Mouse (Mus musculus): ENCODE measurements at regions not wholly inside any gene's neighbourhood (a gene's known extent, or its start where the extent isn't known, plus 50 kb on each side); places are given as distances from the start of the nearest gene placed in this dataset.

DNA sequence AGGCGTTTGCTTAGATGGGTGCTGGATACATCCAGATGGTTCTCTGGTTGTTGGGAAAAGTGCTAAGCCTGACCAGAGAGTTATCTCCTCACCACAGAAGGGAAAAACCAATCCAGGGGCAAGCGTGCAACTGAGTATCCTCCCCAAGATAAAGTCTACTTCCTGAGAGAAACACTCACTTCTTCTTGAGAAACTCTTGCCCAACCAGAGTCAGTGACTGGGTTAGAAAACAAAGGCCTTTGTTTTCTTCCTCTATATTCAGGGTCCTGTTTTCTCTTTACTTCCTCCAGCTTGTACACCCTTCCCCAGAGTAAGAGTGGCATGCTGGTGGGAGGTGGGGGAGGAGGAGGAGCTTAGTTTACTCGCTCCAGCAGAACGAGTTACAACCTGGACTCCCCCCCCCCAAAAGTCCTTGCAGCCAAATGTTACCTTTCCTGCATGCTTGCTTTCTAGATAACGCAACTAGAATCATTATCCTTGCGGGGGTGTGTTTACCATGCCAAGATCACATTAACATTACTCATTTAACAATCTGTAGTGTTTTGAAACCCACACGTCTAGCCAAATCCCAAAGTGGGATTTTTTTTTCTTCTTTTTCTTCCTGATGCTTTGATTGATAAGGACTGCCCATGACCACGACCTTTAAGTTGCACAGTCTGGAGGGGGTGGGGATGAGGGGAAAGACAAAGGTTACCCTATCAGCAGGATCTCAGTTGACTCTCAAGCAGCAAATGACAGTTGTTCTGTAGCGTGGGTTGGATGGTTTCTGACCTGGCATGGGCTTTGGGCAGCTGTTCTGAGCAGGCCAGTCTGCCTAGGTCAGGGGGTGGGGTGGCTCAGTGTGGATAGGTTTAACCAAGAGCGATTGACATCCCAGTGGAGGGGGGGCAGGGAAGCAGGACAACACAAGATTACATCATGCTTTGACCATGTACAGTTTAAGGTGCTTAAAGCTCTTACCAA is 147.4 kb upstream of the Ado start:
- no peak overlapping the region for H3K4me2 ChIP-seq (ENCODE audit: low read depth, low read length)
- no peak overlapping the region for H3K27ac ChIP-seq (ENCODE audit: low read depth, low read length)
- whole genome bisulfite sequencing = 71% methylated on average over 10 of the region's 10 CpGs
- H3K4me3 ChIP-seq (ENCODE audit: low read depth, low read length) = no peak overlapping the region
- no peak overlapping the region for H3K9ac ChIP-seq (replicated peaks; ENCODE audit: low read depth, low read length)
- H3K27me3 ChIP-seq (ENCODE audit: control insufficient read depth, insufficient read depth, low read length) = no peaks in the 10 kb centered on the region
- no peaks in the 10 kb centered on the region for H3K36me3 ChIP-seq (ENCODE audit: control insufficient read depth, insufficient read depth, low read length)
- H3K9me3 ChIP-seq (ENCODE audit: control insufficient read depth, low read length) = no peaks in the 10 kb centered on the region
- no peaks in the 10 kb centered on the region for H3K4me1 ChIP-seq (ENCODE audit: control insufficient read depth, insufficient read depth, low read length)
- no peak for ATAC-seq (ENCODE audit: low read depth)

- Histone ChIP-seq H3K4me3 (ENCODE audit: low read depth, low read length) (no peak overlapping the region), H3K36me3 (ENCODE audit: control insufficient read depth, insufficient read depth, low read length) (no peaks in the 10 kb centered on the region), H3K27me3 (ENCODE audit: control insufficient read depth, insufficient read depth, low read length) (no peaks in the 10 kb centered on the region), H3K4me2 (ENCODE audit: low read depth, low read length) (no peak overlapping the region), H3K27ac (ENCODE audit: low read depth, low read length) (no peak overlapping the region), H3K9me3 (ENCODE audit: control insufficient read depth, low read length) (no peaks in the 10 kb centered on the region), H3K4me1 (ENCODE audit: control insufficient read depth, insufficient read depth, low read length) (no peaks in the 10 kb centered on the region), H3K9ac (replicated peaks; ENCODE audit: low read depth, low read length) (no peak overlapping the region)
- ATAC-seq (ENCODE audit: low read depth) = no peak
- WGBS = 92% methylated on average over 4 of the region's 4 CpGs
These were observed 146.0 kb upstream of the Ado start for GRCm38 (mm10) chr10:67694751-67695150.

- Histone ChIP-seq H3K27me3 (ENCODE audit: control insufficient read depth, insufficient read depth, low read length) (no peaks in the 10 kb centered on the region), H3K9ac (replicated peaks; ENCODE audit: low read depth, low read length) (no peak overlapping the region), H3K9me3 (ENCODE audit: control insufficient read depth, low read length) (no peaks in the 10 kb centered on the region), H3K4me2 (ENCODE audit: low read depth, low read length) (no peak overlapping the region), H3K36me3 (ENCODE audit: control insufficient read depth, insufficient read depth, low read length) (no peaks in the 10 kb centered on the region), H3K4me1 (ENCODE audit: control insufficient read depth, insufficient read depth, low read length) (no peaks in the 10 kb centered on the region), H3K4me3 (ENCODE audit: low read depth, low read length) (no peak overlapping the region), H3K27ac (ENCODE audit: low read depth, low read length) (no peak overlapping the region)
- WGBS = 72% methylated on average over 4 of the region's 4 CpGs
- ATAC-seq (ENCODE audit: low read depth) = no peak
These were observed 144.8 kb upstream of the Ado start for GRCm38 (mm10) chr10:67693586-67693985.

GRCm38 (mm10) chr10:67689944-67690670 is 141.4 kb upstream of the Ado start:
- Histone ChIP-seq H3K36me3 (ENCODE audit: control insufficient read depth, insufficient read depth, low read length) (no peaks in the 10 kb centered on the region), H3K4me2 (ENCODE audit: low read depth, low read length) (no peak overlapping the region), H3K27ac (ENCODE audit: low read depth, low read length) (no peak overlapping the region), H3K4me1 (ENCODE audit: control insufficient read depth, insufficient read depth, low read length) (no peaks in the 10 kb centered on the region), H3K9ac (replicated peaks; ENCODE audit: low read depth, low read length) (no peak overlapping the region), H3K9me3 (ENCODE audit: control insufficient read depth, low read length) (no peaks in the 10 kb centered on the region), H3K4me3 (ENCODE audit: low read depth, low read length) (no peak overlapping the region), H3K27me3 (ENCODE audit: control insufficient read depth, insufficient read depth, low read length) (no peaks in the 10 kb centered on the region)
- 91% methylated on average over 15 of the region's 15 CpGs for WGBS
- no peak for ATAC-seq (ENCODE audit: low read depth)

GRCm38 (mm10) chr10:67679382-67679781 is 130.6 kb upstream of the Ado start:
- no peak overlapping the region for H3K4me2 ChIP-seq (ENCODE audit: low read depth, low read length)
- no peak overlapping the region for H3K9ac ChIP-seq (replicated peaks; ENCODE audit: low read depth, low read length)
- H3K9me3 ChIP-seq (ENCODE audit: control insufficient read depth, low read length) = no peaks in the 10 kb centered on the region
- H3K27ac ChIP-seq (ENCODE audit: low read depth, low read length) = no peak overlapping the region
- no peaks in the 10 kb centered on the region for H3K27me3 ChIP-seq (ENCODE audit: control insufficient read depth, insufficient read depth, low read length)
- no peaks in the 10 kb centered on the region for H3K36me3 ChIP-seq (ENCODE audit: control insufficient read depth, insufficient read depth, low read length)
- no peak overlapping the region for H3K4me3 ChIP-seq (ENCODE audit: low read depth, low read length)
- H3K4me1 ChIP-seq (ENCODE audit: control insufficient read depth, insufficient read depth, low read length) = no peaks in the 10 kb centered on the region
- WGBS = over 99% methylated on average over 4 of the region's 4 CpGs
- ATAC-seq (ENCODE audit: low read depth) = no peak

DNA sequence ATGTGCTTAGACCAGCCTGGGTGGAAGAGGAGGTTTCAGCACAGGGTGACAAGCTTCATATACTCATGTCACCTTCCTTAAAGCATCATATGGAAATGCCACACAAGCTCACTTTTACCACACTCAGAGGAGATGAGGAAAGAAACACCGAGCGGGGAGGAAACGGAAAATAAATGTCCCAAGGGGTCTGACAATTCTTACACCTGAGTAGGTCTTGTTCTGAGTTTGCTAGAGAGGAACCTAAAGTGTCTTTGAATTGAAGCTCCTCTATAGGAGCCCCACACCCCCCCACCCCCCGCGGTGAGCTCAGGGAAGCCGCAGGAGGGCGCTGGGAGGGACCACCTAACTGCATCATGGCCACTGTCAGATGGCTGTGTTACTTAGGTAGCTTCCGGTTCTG is 124.7 kb upstream of the Ado start:
- 92% methylated on average over 8 of the region's 8 CpGs for WGBS

GRCm38 (mm10) chr10:67672281-67672680 is 123.5 kb upstream of the Ado start:
- Histone ChIP-seq H3K4me2 (ENCODE audit: low read depth, low read length) (no peak overlapping the region), H3K4me1 (ENCODE audit: control insufficient read depth, insufficient read depth, low read length) (no peaks in the 10 kb centered on the region), H3K9ac (replicated peaks; ENCODE audit: low read depth, low read length) (no peak overlapping the region), H3K9me3 (ENCODE audit: control insufficient read depth, low read length) (no peaks in the 10 kb centered on the region), H3K27ac (ENCODE audit: low read depth, low read length) (no peak overlapping the region), H3K27me3 (ENCODE audit: control insufficient read depth, insufficient read depth, low read length) (no peaks in the 10 kb centered on the region), H3K4me3 (ENCODE audit: low read depth, low read length) (no peak overlapping the region), H3K36me3 (ENCODE audit: control insufficient read depth, insufficient read depth, low read length) (no peaks in the 10 kb centered on the region)
- WGBS = 79% methylated on average over 8 of the region's 8 CpGs
- ATAC-seq (ENCODE audit: low read depth) = no peak

More for the DNA sequence above, 124.7 kb upstream of the Ado start:
- Histone ChIP-seq H3K4me1 (ENCODE audit: control insufficient read depth, insufficient read depth, low read length) (no peaks in the 10 kb centered on the region), H3K4me3 (ENCODE audit: low read depth, low read length) (no peak overlapping the region), H3K9ac (replicated peaks; ENCODE audit: low read depth, low read length) (no peak overlapping the region), H3K27me3 (ENCODE audit: control insufficient read depth, insufficient read depth, low read length) (no peaks in the 10 kb centered on the region), H3K27ac (ENCODE audit: low read depth, low read length) (no peak overlapping the region), H3K4me2 (ENCODE audit: low read depth, low read length) (no peak overlapping the region), H3K36me3 (ENCODE audit: control insufficient read depth, insufficient read depth, low read length) (no peaks in the 10 kb centered on the region), H3K9me3 (ENCODE audit: control insufficient read depth, low read length) (no peaks in the 10 kb centered on the region)
- no peak for ATAC-seq (ENCODE audit: low read depth)

- WGBS = 60% methylated on average over 2 of the region's 2 CpGs
- no peak overlapping the region for H3K9ac ChIP-seq (replicated peaks; ENCODE audit: low read depth, low read length)
- no peaks in the 10 kb centered on the region for H3K9me3 ChIP-seq (ENCODE audit: control insufficient read depth, low read length)
- H3K4me1 ChIP-seq (ENCODE audit: control insufficient read depth, insufficient read depth, low read length) = no peaks in the 10 kb centered on the region
- no peaks in the 10 kb centered on the region for H3K27me3 ChIP-seq (ENCODE audit: control insufficient read depth, insufficient read depth, low read length)
- H3K4me2 ChIP-seq (ENCODE audit: low read depth, low read length) = no peak overlapping the region
- no peak overlapping the region for H3K4me3 ChIP-seq (ENCODE audit: low read depth, low read length)
- no peak overlapping the region for H3K27ac ChIP-seq (ENCODE audit: low read depth, low read length)
- no peak for ATAC-seq (ENCODE audit: low read depth)
- H3K36me3 ChIP-seq (ENCODE audit: control insufficient read depth, insufficient read depth, low read length) = no peaks in the 10 kb centered on the region
These were observed 120.3 kb upstream of the Ado start for GRCm38 (mm10) chr10:67669066-67669465.

DNA sequence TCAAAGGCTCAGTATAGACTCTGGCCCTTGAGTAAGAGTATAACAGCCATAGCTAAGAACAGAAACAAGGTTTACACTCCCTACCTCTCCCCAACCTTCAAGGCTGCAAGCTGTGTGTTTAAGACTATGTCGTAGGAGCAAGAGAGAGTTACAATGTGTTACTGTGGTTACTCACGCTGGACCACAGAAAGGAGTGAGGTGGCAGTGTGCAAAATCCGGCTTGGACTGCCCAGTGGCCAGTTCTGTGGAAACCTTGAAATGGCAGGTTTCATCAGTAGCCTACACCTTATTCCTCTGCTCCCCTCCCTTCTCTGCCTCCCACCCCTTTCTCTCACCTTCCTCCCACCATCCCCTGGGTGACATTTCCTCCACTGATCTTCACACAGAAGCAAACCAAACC is 114.3 kb upstream of the Ado start:
- H3K9me3 ChIP-seq (ENCODE audit: control insufficient read depth, low read length) = no peaks in the 10 kb centered on the region
- no peak for ATAC-seq (ENCODE audit: low read depth)
- H3K9ac ChIP-seq (replicated peaks; ENCODE audit: low read depth, low read length) = no peak overlapping the region
- H3K27me3 ChIP-seq (ENCODE audit: control insufficient read depth, insufficient read depth, low read length) = no peaks in the 10 kb centered on the region
- 66% methylated on average over 3 of the region's 3 CpGs for WGBS
- no peak overlapping the region for H3K27ac ChIP-seq (ENCODE audit: low read depth, low read length)
- H3K4me3 ChIP-seq (ENCODE audit: low read depth, low read length) = no peak overlapping the region
- no peaks in the 10 kb centered on the region for H3K36me3 ChIP-seq (ENCODE audit: control insufficient read depth, insufficient read depth, low read length)
- no peak overlapping the region for H3K4me2 ChIP-seq (ENCODE audit: low read depth, low read length)
- no peaks in the 10 kb centered on the region for H3K4me1 ChIP-seq (ENCODE audit: control insufficient read depth, insufficient read depth, low read length)

Measured in neural tube, embryonic 14.5 days (tissue).